Mouse (Mus musculus) embryonic facial prominence, embryonic 10.5 days (tissue): ENCODE results near the gene Epha10. TPM values are rescaled to one million over a fixed set of nuclear protein-coding genes. Genes with fewer than 3 reads are reported as not detected.

Source experiments
- DNase-seq: peaks from one replicate; pipeline ENCODE4 v3.0.0-alpha.2; 2017; ENCODE audit warnings: low spot score
- H3K27ac ChIP-seq: fragments of 300-500 bp; sonication (generic); replicated peaks from 2 replicates; pipeline ENCODE4 v1.5.1; 2016; ENCODE audit warnings: mild to moderate bottlenecking
- H3K27me3 ChIP-seq: fragments of 300-500 bp; sonication (generic); replicated peaks from 2 replicates; pipeline ENCODE4 v1.6.1; 2016; ENCODE audit warnings: low read depth, mild to moderate bottlenecking; ENCODE audit not compliant: poor library complexity, severe bottlenecking
- H3K36me3 ChIP-seq: fragments of 300-500 bp; sonication (generic); replicated peaks from 2 replicates; pipeline ENCODE4 v1.6.1; 2016; ENCODE audit warnings: mild to moderate bottlenecking, moderate library complexity
- H3K4me1 ChIP-seq: fragments of 300-500 bp; sonication (generic); 2 replicates; pipeline ENCODE4 v1.6.1; 2016
- H3K4me3 ChIP-seq: fragments of 300-500 bp; sonication (generic); 2 replicates; pipeline ENCODE4 v1.5.1; 2016; ENCODE audit warnings: mild to moderate bottlenecking, moderate library complexity
- H3K9me3 ChIP-seq: fragments of 300-500 bp; sonication (generic); 2 replicates; pipeline ENCODE4 v1.6.1; 2016; ENCODE audit warnings: mild to moderate bottlenecking
- WGBS: fragments of 180-500 bp; shearing (Covaris S2); methylation state at CpG from one replicate; pipeline ENCODE4 v1.1.7; 2016; 5-methylcytosine and 5-hydroxymethylcytosine counted together
- polyA plus RNA-seq: library from polyadenylated mRNA; unstranded; fragments of >200 nt; fragmentation: Nextera tagmentation; extraction: Ambion mirVana; gene quantifications from 2 replicates; pipeline ENCODE4 v1.2.1, GENCODE M21; 2016

Gene Epha10
- polyA plus RNA-seq, 1 experiment from 2014 or later, result 1.6 TPM

DNA sequence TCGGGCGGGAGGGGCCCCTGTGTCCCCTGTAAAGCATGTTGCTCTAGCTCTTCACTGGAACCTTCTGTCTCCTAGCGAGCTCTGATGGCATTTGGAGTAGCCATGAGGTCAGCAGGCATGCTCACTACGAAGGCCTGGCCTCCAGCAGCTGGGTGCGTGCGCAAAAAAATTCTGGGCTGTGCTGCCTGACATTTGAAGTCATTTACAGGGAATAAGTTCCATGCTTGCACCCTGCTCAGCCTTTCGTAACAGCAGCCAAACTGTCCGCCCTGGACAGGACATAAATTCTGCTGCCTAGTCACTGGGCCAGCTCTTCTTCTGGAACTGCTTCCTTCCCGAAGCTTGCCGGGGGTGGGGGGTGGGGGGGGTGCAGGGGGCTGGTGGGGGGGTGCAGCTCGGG, 78.4 kb downstream of the Epha10 start:
- no peak overlapping the region for H3K4me3 ChIP-seq
- H3K4me1 ChIP-seq, result peaks cover 27% of the 10 kb centered on the region
- H3K9me3 ChIP-seq, result no peaks in the 10 kb centered on the region
- peak overlapping the region; percentile 63 for H3K27ac ChIP-seq
- H3K36me3 ChIP-seq, result no peaks in the 10 kb centered on the region
- no peak for DNase-seq
- H3K27me3 ChIP-seq, result peaks cover 12% of the 10 kb centered on the region
- 70% methylated on average over 11 of the region's 11 CpGs for WGBS

GRCm38 (mm10) chr4:124960940-124961339, 80.2 kb downstream of the Epha10 start:
- H3K9me3 ChIP-seq, result no peaks in the 10 kb centered on the region
- H3K36me3 ChIP-seq, result no peaks in the 10 kb centered on the region
- H3K27me3 ChIP-seq, result peaks cover 27% of the 10 kb centered on the region
- DNase-seq, result no peak
- peaks cover 41% of the 10 kb centered on the region for H3K4me1 ChIP-seq
- 92% methylated on average over 11 of the region's 11 CpGs for WGBS
- H3K27ac ChIP-seq, result no peak overlapping the region
- H3K4me3 ChIP-seq, result no peak overlapping the region

DNA sequence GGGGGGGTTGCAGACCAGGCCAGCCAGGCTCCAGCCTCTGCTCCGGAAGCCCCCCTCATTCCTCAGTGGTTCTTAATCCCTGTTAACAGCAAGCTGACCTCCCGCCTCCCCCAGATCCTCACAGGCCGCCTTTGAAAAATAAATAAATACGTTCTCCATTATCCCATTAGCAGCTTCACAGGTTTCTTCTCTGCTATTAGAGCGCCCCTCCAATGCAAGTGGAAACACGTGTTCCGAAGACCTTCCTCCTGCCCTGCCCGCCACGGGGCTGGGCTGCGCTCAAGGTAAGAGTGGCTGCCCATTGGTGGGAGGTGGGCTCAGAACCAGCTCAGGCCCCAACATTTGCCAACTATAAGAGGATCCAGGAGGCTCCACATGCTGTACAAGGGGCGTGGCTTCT, 81.9 kb downstream of the Epha10 start:
- Histone ChIP-seq H3K27ac (no peak overlapping the region), H3K4me3 (no peak overlapping the region), H3K4me1 (peaks cover 42% of the 10 kb centered on the region), H3K36me3 (no peaks in the 10 kb centered on the region), H3K27me3 (peaks cover 36% of the 10 kb centered on the region), H3K9me3 (no peaks in the 10 kb centered on the region)
- peak; percentile 66 for DNase-seq
- WGBS, result 30% methylated on average over 11 of the region's 11 CpGs

DNA sequence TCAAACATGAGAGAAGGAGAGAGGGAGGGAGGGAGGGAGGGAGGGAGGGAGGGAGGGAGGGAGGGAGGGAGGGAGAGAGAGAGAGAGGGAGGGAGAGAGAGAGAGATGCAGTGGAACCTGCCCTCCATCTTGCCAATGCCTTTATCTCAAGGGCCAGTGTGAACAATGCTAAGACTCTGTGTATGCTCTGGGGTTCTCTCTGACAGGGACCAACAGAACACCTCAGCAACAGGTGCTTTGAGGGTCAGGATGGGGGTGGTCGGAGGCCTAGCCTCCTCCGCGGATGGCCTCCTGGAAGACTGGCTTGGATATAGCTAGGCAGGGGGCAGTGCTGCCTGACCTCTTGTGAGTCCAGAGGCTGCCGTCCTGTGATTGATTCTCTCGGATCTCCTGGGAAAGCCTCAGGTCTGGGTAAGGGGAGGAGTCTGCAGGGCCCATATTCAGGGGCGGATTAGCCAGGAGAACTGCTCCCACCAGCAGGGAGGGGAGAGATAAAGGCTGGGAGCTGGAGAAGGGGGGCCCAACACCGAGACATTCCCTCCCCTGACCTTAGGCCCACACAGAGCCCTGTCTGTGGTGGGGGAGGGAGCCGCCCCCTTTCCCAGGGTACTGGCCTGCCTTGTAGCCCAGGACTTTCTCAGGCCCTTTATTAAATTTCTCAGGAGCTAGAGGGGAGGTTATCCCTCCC, 84.4 kb downstream of the Epha10 start:
- peak; percentile 55 for DNase-seq
- H3K9me3 ChIP-seq, result no peaks in the 10 kb centered on the region
- 10% methylated on average over 8 of the region's 8 CpGs for WGBS
- H3K4me3 ChIP-seq, result 0 out of 2 replicates have a peak overlapping the region, but pooled peaks have one; percentile 9
- H3K4me1 ChIP-seq, result peaks cover 54% of the 10 kb centered on the region
- H3K36me3 ChIP-seq, result no peaks in the 10 kb centered on the region
- H3K27ac ChIP-seq, result peak overlapping the region; percentile 71
- H3K27me3 ChIP-seq, result peaks cover 52% of the 10 kb centered on the region

Other genes starting within 250 kb of the Epha10 start
- 1.7 and 2.5 TPM in 2 replicates for gene Pou3f1, start 224.1 kb upstream of the Epha10 start, polyA plus RNA-seq
- 70.8 and 78.6 TPM in 2 replicates for gene Utp11, start 187.3 kb upstream of the Epha10 start, polyA plus RNA-seq
- 10.8 and 15.5 TPM in 2 replicates for gene Fhl3, start 180.2 kb upstream of the Epha10 start, polyA plus RNA-seq
- 265 and 267 TPM in 2 replicates for gene Sf3a3, start 166.1 kb upstream of the Epha10 start, polyA plus RNA-seq
- gene Inpp5b, start 139.0 kb upstream of the Epha10 start, polyA plus RNA-seq, result 25.0 and 25.2 TPM in 2 replicates
- 15.9 and 17.9 TPM in 2 replicates for gene Mtf1, start 78.8 kb upstream of the Epha10 start, polyA plus RNA-seq
- gene Yrdc, start 30.2 kb upstream of the Epha10 start, polyA plus RNA-seq, result 40.4 and 41.1 TPM in 2 replicates
- gene 1110065P20Rik, start 29.7 kb upstream of the Epha10 start, polyA plus RNA-seq, result 38.9 and 40.3 TPM in 2 replicates
- 1.0 and 1.2 TPM in 2 replicates for gene Maneal, start 18.7 kb upstream of the Epha10 start, polyA plus RNA-seq
- 17.6 and 18.0 TPM in 2 replicates for gene 9930104L06Rik, start 56.1 kb downstream of the Epha10 start, polyA plus RNA-seq
- 230 and 239 TPM in 2 replicates for gene Cdca8, start 58.4 kb downstream of the Epha10 start, polyA plus RNA-seq
- 8.2 TPM in 2 replicates for gene Rspo1, start 105.5 kb downstream of the Epha10 start, polyA plus RNA-seq
- 93.7 and 101 TPM in 2 replicates for gene Gnl2, start 135.7 kb downstream of the Epha10 start, polyA plus RNA-seq
- gene Dnali1, start 184.8 kb downstream of the Epha10 start, polyA plus RNA-seq, result 0.20 and 0.22 TPM in 2 replicates
- 34.9 and 35.1 TPM in 2 replicates for gene Snip1, start 185.8 kb downstream of the Epha10 start, polyA plus RNA-seq
- gene Meaf6, start 204.2 kb downstream of the Epha10 start, polyA plus RNA-seq, result 80.7 and 84.3 TPM in 2 replicates
- 0.49 and 0.64 TPM in 2 replicates for gene Zc3h12a, start 246.9 kb downstream of the Epha10 start, polyA plus RNA-seq